Mouse (Mus musculus) CH12.LX (cell line): Measurements from ENCODE around the gene D11Wsu47e. TPM values are rescaled to one million over a fixed set of nuclear protein-coding genes. Genes with fewer than 3 reads are reported as not detected.
A peak's percentile ranks its signal among the peaks of the same experiment; 100 is the strongest.

Experiments
- DNase-seq: peaks from one replicate; pipeline ENCODE4 v3.0.0-alpha.2; 2013; ENCODE audit errors: extremely low read depth
- H3K27ac ChIP-seq: 2 replicates; pipeline ENCODE4 v1.5.1; 2012; ENCODE audit warnings: low read depth, mild to moderate bottlenecking, control low read depth, moderate library complexity; ENCODE audit not compliant: insufficient read depth
- H3K27me3 ChIP-seq: replicated peaks from 2 replicates; pipeline ENCODE3; 2012; ENCODE audit warnings: inconsistent platforms
- H3K36me3 ChIP-seq, 2 experiments: replicated peaks in 1 of 2; 2 replicates each; pipeline versions ENCODE3 to v1.6.1; 2012; ENCODE audit warnings: inconsistent platforms in 1 of 2, low read length in 1 of 2, mild to moderate bottlenecking in 1 of 2, mixed read lengths in 1 of 2, moderate library complexity in 1 of 2; ENCODE audit not compliant: control insufficient read depth in 1 of 2, insufficient read depth in 1 of 2
- H3K4me1 ChIP-seq, 2 experiments: 2 replicates each; pipeline ENCODE4 v1.6.1; 2012; ENCODE audit warnings: inconsistent platforms in 1 of 2, moderate library complexity in 1 of 2; ENCODE audit not compliant: insufficient read depth in 2 of 2, control insufficient read depth in 1 of 2
- H3K4me2 ChIP-seq: 2 replicates; pipeline ENCODE4 v1.6.1; 2012; ENCODE audit warnings: low read depth, mild to moderate bottlenecking, control low read depth; ENCODE audit not compliant: poor library complexity, insufficient read depth, severe bottlenecking
- H3K4me3 ChIP-seq, 3 experiments: fragments of 150-350 bp in 1 of 3; sonication (generic) in 1 of 3; replicated peaks in 1 of 3; 2 replicates each; pipeline versions ENCODE3 to v1.5.1; 2011 to 2012; ENCODE audit warnings: low read depth in 2 of 3, low read length in 2 of 3, mild to moderate bottlenecking in 2 of 3, moderate library complexity in 2 of 3, control low read depth in 1 of 3, improper control_type of control experiment in 1 of 3, inconsistent platforms in 1 of 3, mixed read lengths in 1 of 3; ENCODE audit not compliant: poor library complexity in 1 of 3
- H3K79me2 ChIP-seq: replicated peaks from 2 replicates; pipeline ENCODE4 v1.6.1; 2012; ENCODE audit warnings: mild to moderate bottlenecking, moderate library complexity; ENCODE audit not compliant: control insufficient read depth, poor library complexity, insufficient read depth, severe bottlenecking; ENCODE audit errors: extremely low read depth
- H3K9ac ChIP-seq: 2 replicates; pipeline ENCODE4 v1.6.1; 2012; ENCODE audit warnings: low read depth, mild to moderate bottlenecking, control low read depth, moderate library complexity; ENCODE audit not compliant: insufficient read depth
- H3K9me3 ChIP-seq: replicated peaks from 2 replicates; pipeline ENCODE3; 2012; ENCODE audit warnings: low read length, inconsistent platforms, mixed read lengths
- CHD2 ChIP-seq: IDR thresholded peaks from 2 replicates; pipeline ENCODE4 v1.6.1; 2011; ENCODE audit warnings: low read length, improper control_type of control experiment
- CTCF ChIP-seq, 2 experiments: IDR thresholded peaks in 1 of 2; conservative IDR thresholded peaks in 1 of 2; 2 replicates each; pipeline ENCODE4 v1.5.1; 2011 to 2012; ENCODE audit warnings: low read depth in 2 of 2, low read length in 2 of 2, improper control_type of control experiment in 1 of 2, inconsistent platforms in 1 of 2, mild to moderate bottlenecking in 1 of 2, moderate library complexity in 1 of 2
- E2F4 ChIP-seq: IDR thresholded peaks from 2 replicates; pipeline ENCODE4 v1.6.1; 2011; ENCODE audit warnings: low read depth, low read length, improper control_type of control experiment; ENCODE audit not compliant: insufficient replicate concordance
- ELF1 ChIP-seq: IDR thresholded peaks from 2 replicates; pipeline ENCODE4 v1.6.1; 2014; ENCODE audit warnings: low read depth, mild to moderate bottlenecking, inconsistent platforms, low read length, improper control_type of control experiment
- ETS1 ChIP-seq: conservative IDR thresholded peaks from 2 replicates; pipeline ENCODE4 v1.6.1; 2012; ENCODE audit warnings: low read depth, mild to moderate bottlenecking, inconsistent platforms, low read length, improper control_type of control experiment, moderate library complexity
- HCFC1 ChIP-seq: IDR thresholded peaks from 2 replicates; pipeline ENCODE4 v1.6.1; 2012; ENCODE audit warnings: low read depth, mild to moderate bottlenecking, inconsistent platforms, low read length, improper control_type of control experiment
- IRF4 ChIP-seq: IDR thresholded peaks from 2 replicates; pipeline ENCODE4 v1.6.1; 2014; ENCODE audit warnings: low read depth, mild to moderate bottlenecking, inconsistent platforms, low read length, improper control_type of control experiment
- MAFK ChIP-seq: IDR thresholded peaks from 2 replicates; pipeline ENCODE4 v1.6.1; 2011; ENCODE audit warnings: low read length, improper control_type of control experiment; ENCODE audit not compliant: insufficient replicate concordance
- MAZ ChIP-seq: IDR thresholded peaks from 2 replicates; pipeline ENCODE4 v1.6.1; 2012; ENCODE audit warnings: low read depth, mild to moderate bottlenecking, inconsistent platforms, low read length, improper control_type of control experiment, moderate library complexity
- MEF2A ChIP-seq: IDR thresholded peaks from 2 replicates; pipeline ENCODE4 v1.6.1; 2014; ENCODE audit warnings: low read depth, mild to moderate bottlenecking, inconsistent platforms, low read length, improper control_type of control experiment, borderline replicate concordance
- MXI1 ChIP-seq: IDR thresholded peaks from 2 replicates; pipeline ENCODE4 v1.6.1; 2011; ENCODE audit warnings: mild to moderate bottlenecking, low read depth, low read length, improper control_type of control experiment
- MYC ChIP-seq: IDR thresholded peaks from 2 replicates; pipeline ENCODE4 v1.6.1; 2011; ENCODE audit warnings: low read depth, mild to moderate bottlenecking, improper control_type of control experiment, low read length
- NELFE ChIP-seq: IDR thresholded peaks from 2 replicates; pipeline ENCODE4 v1.6.1; 2011; ENCODE audit warnings: low read depth, low read length, improper control_type of control experiment
- POLR2AphosphoS2 ChIP-seq: IDR thresholded peaks from 2 replicates; pipeline ENCODE4 v1.6.1; 2011; ENCODE audit warnings: low read depth, low read length, improper control_type of control experiment
- RAD21 ChIP-seq: IDR thresholded peaks from 2 replicates; pipeline ENCODE4 v1.6.1; 2011; ENCODE audit warnings: low read depth, mild to moderate bottlenecking, low read length, improper control_type of control experiment, moderate library complexity
- RCOR1 ChIP-seq: conservative IDR thresholded peaks from 2 replicates; pipeline ENCODE4 v1.6.1; 2012; ENCODE audit warnings: low read depth, mild to moderate bottlenecking, inconsistent platforms, low read length, improper control_type of control experiment
- SMC3 ChIP-seq: IDR thresholded peaks from 2 replicates; pipeline ENCODE4 v1.6.1; 2011; ENCODE audit warnings: low read depth, low read length, improper control_type of control experiment
- USF2 ChIP-seq: conservative IDR thresholded peaks from 2 replicates; pipeline ENCODE4 v1.6.1; 2011; ENCODE audit warnings: low read depth, low read length, improper control_type of control experiment
- ZC3H11A ChIP-seq: IDR thresholded peaks from 2 replicates; pipeline ENCODE4 v1.6.1; 2012; ENCODE audit warnings: low read depth, mild to moderate bottlenecking, inconsistent platforms, low read length, improper control_type of control experiment
- ZKSCAN1 ChIP-seq: IDR thresholded peaks from 2 replicates; pipeline ENCODE4 v1.6.1; 2012; ENCODE audit warnings: low read depth, inconsistent platforms, low read length, improper control_type of control experiment, borderline replicate concordance
- ZMIZ1 ChIP-seq: IDR thresholded peaks from 2 replicates; pipeline ENCODE4 v1.6.1; 2012; ENCODE audit warnings: low read depth, mild to moderate bottlenecking, inconsistent platforms, low read length, improper control_type of control experiment
- dilution Hi-C: fragments of 300-500 bp; cut with MboI; formaldehyde crosslinking; loops from 2 replicates; pipeline ENCODE4 v1.14.3; 2020; ENCODE audit warnings: low sequenced_read_pairs; ENCODE audit not compliant: extremely low pct_unique_long_range_greater_than_20kb, extremely low pct_ligation_motif_present
- in situ Hi-C: fragments of 300-500 bp; cut with MboI; formaldehyde crosslinking; loops from 3 replicates; pipeline ENCODE4 v1.14.3; 2019; ENCODE audit warnings: low sequenced_read_pairs, low pct_ligation_motif_present, low pct_unique_long_range_greater_than_20kb, mixed read lengths
- polyA plus RNA-seq: library from polyadenylated mRNA; unstranded; fragments of >175 nt; gene quantifications from 2 replicates; pipeline ENCODE4 v1.2.1, GENCODE M21; 2012; ENCODE audit warnings: low read depth; ENCODE audit not compliant: insufficient read length
- total RNA-seq, 2 experiments: library from RNA; depleted of rRNA; stranded (reverse); fragments of 300-350 nt in 1 of 2; fragments of >200 nt in 1 of 2; gene quantifications; 2 replicates each; pipeline ENCODE4 v1.2.3; 2012 to 2014

Gene D11Wsu47e
- total and polyA plus RNA-seq, 3 experiments = 25.1 to 29.6 (median 26.2) TPM

- no peak for TF ChIP-seq USF2
- no peak for TF ChIP-seq MXI1
- no peak for TF ChIP-seq ZMIZ1
- TF ChIP-seq CTCF (conservative IDR thresholded peaks at IDR 0.05 in 1 of 2, IDR thresholded peaks at IDR 0.05 in 1 of 2; ENCODE audit: low read depth in 2 of 2, low read length in 2 of 2) = no peak
- TF ChIP-seq RCOR1 = no peak
- no peak for TF ChIP-seq E2F4
- TF ChIP-seq MEF2A = no peak
- TF ChIP-seq ELF1 = no peak
- no peak for TF ChIP-seq MAFK
- TF ChIP-seq MYC = no peak
- TF ChIP-seq IRF4 = no peak
- no peak for TF ChIP-seq NELFE
- peaks cover 8 to 52% of the 10 kb centered on the region in 2 experiments for H3K4me1 ChIP-seq
- H3K27me3 ChIP-seq = no peaks in the 10 kb centered on the region
- dilution Hi-C loops = no loop called here
- peaks cover 12% of the 10 kb centered on the region for H3K79me2 ChIP-seq
- peaks cover 5% of the 10 kb centered on the region for H3K9me3 ChIP-seq
- H3K4me3 ChIP-seq = peak overlapping the region in 1 of 3 experiments; percentile 11
- no peak for DNase-seq
- in situ Hi-C loops = no loop called here
- H3K9ac ChIP-seq = no peak overlapping the region
- peaks cover 51 to 87% of the 10 kb centered on the region in 2 experiments for H3K36me3 ChIP-seq
- peak overlapping the region; percentile 37 for H3K27ac ChIP-seq
- no peak overlapping the region for H3K4me2 ChIP-seq
These were observed 7.1 kb downstream of the D11Wsu47e start for GRCm38 (mm10) chr11:113691318-113691717.

DNA sequence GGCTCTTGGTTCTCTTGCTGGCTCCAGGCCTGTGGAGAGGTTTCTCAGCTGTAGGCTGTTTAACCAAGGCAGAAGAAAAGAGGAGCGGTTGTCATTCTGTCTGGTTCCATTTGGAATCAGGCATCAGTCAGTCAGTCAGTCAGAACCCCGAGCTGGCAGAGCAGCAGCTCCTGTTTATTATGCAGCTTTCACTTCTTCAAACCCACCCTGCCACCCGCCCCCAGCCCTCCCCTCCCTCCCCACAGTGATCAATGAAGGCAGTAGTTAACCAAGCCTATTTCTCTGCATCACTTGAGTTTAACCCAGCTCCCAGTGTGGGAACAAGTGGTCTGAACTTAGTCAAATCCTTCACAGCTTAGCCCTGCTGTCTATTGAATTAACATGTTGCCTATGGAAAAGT lies 7.6 kb downstream of the D11Wsu47e start:
- Histone ChIP-seq H3K9ac (no peak overlapping the region), H3K27ac (peak overlapping the region; percentile 37; the same call in 1 of the 2 replicates), H3K79me2 (peaks cover 6% of the 10 kb centered on the region), H3K4me2 (no peak overlapping the region), H3K4me1 (peaks cover 6 to 47% of the 10 kb centered on the region in 2 experiments)
- peak; percentile 73 for DNase-seq
- in situ Hi-C loops = no loop called here
- TF ChIP-seq SMC3 = no peak
- peak; percentile 41; the same call in 1 of the 2 replicates for TF ChIP-seq IRF4
- TF ChIP-seq, all 38 proteins: peak for 1
- dilution Hi-C loops = no loop called here
- peaks cover 51 to 87% of the 10 kb centered on the region in 2 experiments for H3K36me3 ChIP-seq
- H3K9me3 ChIP-seq = peaks cover 7% of the 10 kb centered on the region
- no peaks in the 10 kb centered on the region for H3K27me3 ChIP-seq
- H3K4me3 ChIP-seq = no peak overlapping the region

- dilution Hi-C loops = no loop called here
- TF ChIP-seq CTCF (conservative IDR thresholded peaks at IDR 0.05 in 1 of 2, IDR thresholded peaks at IDR 0.05 in 1 of 2; ENCODE audit: low read depth in 2 of 2, low read length in 2 of 2) (no peak), RAD21 (no peak), ZC3H11A (no peak), MXI1 (no peak), USF2 (no peak), MAZ (no peak), MYC (no peak), HCFC1 (no peak), RCOR1 (no peak), CHD2 (no peak), ETS1 (no peak), POLR2AphosphoS2 (no peak), ZKSCAN1 (no peak), MAFK (no peak)
These were observed 13.4 kb downstream of the D11Wsu47e start for GRCm38 (mm10) chr11:113697571-113697970.

More at GRCm38 (mm10) chr11:113697571-113697970, 13.4 kb downstream of the D11Wsu47e start:
- Histone ChIP-seq H3K79me2 (no peaks in the 10 kb centered on the region; the same call in 1 of the 2 replicates), H3K9me3 (peaks cover 9% of the 10 kb centered on the region), H3K36me3 (peaks cover 23 to 82% of the 10 kb centered on the region in 2 experiments), H3K9ac (no peak overlapping the region), H3K4me1 (peaks cover 0 to 11% of the 10 kb centered on the region in 2 experiments; a peak in 2 of 4 replicates), H3K4me3 (no peak overlapping the region), H3K4me2 (no peak overlapping the region), H3K27me3 (no peaks in the 10 kb centered on the region), H3K27ac (no peak overlapping the region)
- in situ Hi-C loops = no loop called here
- no peak for DNase-seq
